Mouse (Mus musculus): ENCODE measurements around the gene Lpin1. TPM values are rescaled to one million over a fixed set of nuclear protein-coding genes. Genes with fewer than 3 reads are reported as not detected.
A peak's percentile ranks its signal among the peaks of the same experiment; 100 is the strongest.

The Lpin1 gene
- polyA plus RNA-seq, 1 experiment from 2014 or later, result 10.6 TPM

DNA sequence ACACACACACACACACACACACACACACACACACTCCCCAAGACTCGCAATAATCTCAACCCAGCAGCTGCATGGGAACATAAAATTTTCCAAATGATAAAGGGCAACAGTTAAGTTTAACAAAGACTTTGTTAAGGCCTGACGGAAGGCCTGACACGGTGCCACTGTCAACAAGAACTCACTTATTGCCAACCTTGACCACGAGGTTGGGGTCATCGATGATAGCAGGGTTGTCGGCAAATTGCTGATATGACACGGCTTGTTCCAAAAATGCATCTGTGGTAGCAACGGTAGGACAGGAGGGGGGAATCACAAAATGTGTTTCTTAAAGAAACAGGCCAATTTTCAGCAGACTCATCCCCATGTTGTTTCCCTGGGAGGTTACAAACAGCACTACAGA is 48.6 kb downstream of the Lpin1 start:
- Histone ChIP-seq H3K27ac (no peak overlapping the region), H3K4me1 (replicated peaks) (no peaks in the 10 kb centered on the region), H3K36me3 (peaks cover 88% of the 10 kb centered on the region), H3K4me3 (no peak overlapping the region), H3K9me3 (no peaks in the 10 kb centered on the region), H3K27me3 (ENCODE audit: insufficient read depth, poor library complexity, severe bottlenecking) (no peaks in the 10 kb centered on the region)
- WGBS, result 94% methylated on average over 8 of the region's 8 CpGs
- no peak for DNase-seq (ENCODE audit: low spot score)

DNA sequence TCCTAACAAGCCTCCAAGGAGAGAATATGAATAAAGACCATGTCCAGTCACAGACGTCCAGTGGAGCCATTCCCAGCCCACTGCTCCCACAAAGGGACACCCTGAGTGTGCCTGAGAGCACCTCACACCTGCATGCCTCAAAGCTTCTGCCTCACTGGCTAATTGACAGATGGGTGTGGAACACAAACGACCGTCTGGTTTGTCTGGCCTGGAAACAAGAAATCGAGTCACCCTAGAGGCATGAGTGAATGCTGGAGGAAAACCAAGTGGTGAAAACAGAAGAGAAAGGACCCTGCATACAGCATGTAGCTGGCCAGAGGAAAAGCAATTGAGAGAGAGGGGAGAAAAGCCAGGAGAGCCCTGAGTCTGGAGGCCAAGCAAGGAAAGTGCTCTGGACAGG is 53.5 kb downstream of the Lpin1 start:
- no peaks in the 10 kb centered on the region for H3K4me1 ChIP-seq (replicated peaks)
- no peaks in the 10 kb centered on the region for H3K9me3 ChIP-seq
- no peak overlapping the region for H3K4me3 ChIP-seq
- peaks cover 83% of the 10 kb centered on the region for H3K36me3 ChIP-seq
- DNase-seq (ENCODE audit: low spot score), result no peak
- H3K27ac ChIP-seq, result no peak overlapping the region
- 66% methylated on average over 4 of the region's 4 CpGs for WGBS
- H3K27me3 ChIP-seq (ENCODE audit: insufficient read depth, poor library complexity, severe bottlenecking), result no peaks in the 10 kb centered on the region

GRCm38 (mm10) chr12:16554171-16554570 is 56.6 kb downstream of the Lpin1 start:
- Histone ChIP-seq H3K27me3 (ENCODE audit: insufficient read depth, poor library complexity, severe bottlenecking) (no peaks in the 10 kb centered on the region), H3K4me1 (replicated peaks) (peaks cover 16% of the 10 kb centered on the region), H3K9me3 (no peaks in the 10 kb centered on the region), H3K36me3 (peaks cover 64% of the 10 kb centered on the region), H3K4me3 (no peak overlapping the region), H3K27ac (no peak overlapping the region)
- DNase-seq (ENCODE audit: low spot score), result no peak
- WGBS, result 89% methylated on average over 8 of the region's 8 CpGs

GRCm38 (mm10) chr12:16552108-16552771 is 58.5 kb downstream of the Lpin1 start:
- Histone ChIP-seq H3K4me3 (no peak overlapping the region), H3K27me3 (ENCODE audit: insufficient read depth, poor library complexity, severe bottlenecking) (no peaks in the 10 kb centered on the region), H3K36me3 (peaks cover 63% of the 10 kb centered on the region), H3K9me3 (no peaks in the 10 kb centered on the region), H3K4me1 (replicated peaks) (peaks cover 26% of the 10 kb centered on the region), H3K27ac (no peak overlapping the region)
- 85% methylated on average over 13 of the region's 13 CpGs for WGBS
- no peak for DNase-seq (ENCODE audit: low spot score)

DNA sequence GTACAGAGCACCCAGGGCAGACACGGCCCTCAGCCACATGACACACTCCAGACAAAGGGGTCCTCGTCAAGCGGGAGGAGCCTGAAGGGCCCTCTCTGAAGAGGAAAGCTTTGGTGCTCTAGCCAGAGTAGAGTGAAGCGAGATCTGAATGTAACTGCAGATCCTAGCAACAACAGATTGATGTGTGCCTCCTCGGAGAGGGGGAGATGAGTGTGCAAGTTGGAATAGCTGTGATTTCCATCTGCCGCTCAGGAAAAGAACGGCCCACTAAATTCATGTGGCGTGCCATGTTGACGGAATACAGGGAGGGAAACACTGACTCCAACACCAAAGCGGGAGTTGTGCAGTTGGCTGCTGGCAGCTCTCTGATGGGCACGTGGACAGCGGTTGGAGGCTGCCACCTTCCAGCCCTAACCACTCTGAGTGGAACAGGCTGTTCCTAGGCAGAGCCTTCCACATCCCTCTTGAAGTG is 59.7 kb downstream of the Lpin1 start:
- no peak for DNase-seq (ENCODE audit: low spot score)
- no peak overlapping the region for H3K4me3 ChIP-seq
- H3K27me3 ChIP-seq (ENCODE audit: insufficient read depth, poor library complexity, severe bottlenecking), result no peaks in the 10 kb centered on the region
- H3K4me1 ChIP-seq (replicated peaks), result peaks cover 26% of the 10 kb centered on the region
- WGBS, result 82% methylated on average over 12 of the region's 12 CpGs
- H3K27ac ChIP-seq, result peak overlapping the region; percentile 1; the same call in 1 of the 2 replicates
- peaks cover 65% of the 10 kb centered on the region for H3K36me3 ChIP-seq
- no peaks in the 10 kb centered on the region for H3K9me3 ChIP-seq

GRCm38 (mm10) chr12:16548824-16549375 is 61.9 kb downstream of the Lpin1 start:
- no peaks in the 10 kb centered on the region for H3K27me3 ChIP-seq (ENCODE audit: insufficient read depth, poor library complexity, severe bottlenecking)
- H3K4me1 ChIP-seq (replicated peaks), result peaks cover 26% of the 10 kb centered on the region
- 78% methylated on average over 12 of the region's 12 CpGs for WGBS
- H3K27ac ChIP-seq, result peak overlapping the region; percentile 74
- peak; percentile 18 for DNase-seq (ENCODE audit: low spot score)
- no peaks in the 10 kb centered on the region for H3K9me3 ChIP-seq
- H3K4me3 ChIP-seq, result no peak overlapping the region
- peaks cover 70% of the 10 kb centered on the region for H3K36me3 ChIP-seq

GRCm38 (mm10) chr12:16541606-16542005 is 69.2 kb downstream of the Lpin1 start:
- Histone ChIP-seq H3K4me3 (no peak overlapping the region), H3K27ac (no peak overlapping the region), H3K9me3 (no peaks in the 10 kb centered on the region), H3K27me3 (ENCODE audit: insufficient read depth, poor library complexity, severe bottlenecking) (no peaks in the 10 kb centered on the region), H3K36me3 (peaks cover 69% of the 10 kb centered on the region), H3K4me1 (replicated peaks) (no peaks in the 10 kb centered on the region)
- no peak for DNase-seq (ENCODE audit: low spot score)
- 89% methylated on average over 5 of the region's 5 CpGs for WGBS

GRCm38 (mm10) chr12:16540712-16541111 is 70.1 kb downstream of the Lpin1 start:
- H3K9me3 ChIP-seq, result no peaks in the 10 kb centered on the region
- H3K36me3 ChIP-seq, result peaks cover 65% of the 10 kb centered on the region
- DNase-seq (ENCODE audit: low spot score), result no peak
- whole genome bisulfite sequencing, result 93% methylated on average over 8 of the region's 8 CpGs
- H3K27me3 ChIP-seq (ENCODE audit: insufficient read depth, poor library complexity, severe bottlenecking), result no peaks in the 10 kb centered on the region
- no peak overlapping the region for H3K4me3 ChIP-seq
- no peak overlapping the region for H3K27ac ChIP-seq
- no peaks in the 10 kb centered on the region for H3K4me1 ChIP-seq (replicated peaks)

DNA sequence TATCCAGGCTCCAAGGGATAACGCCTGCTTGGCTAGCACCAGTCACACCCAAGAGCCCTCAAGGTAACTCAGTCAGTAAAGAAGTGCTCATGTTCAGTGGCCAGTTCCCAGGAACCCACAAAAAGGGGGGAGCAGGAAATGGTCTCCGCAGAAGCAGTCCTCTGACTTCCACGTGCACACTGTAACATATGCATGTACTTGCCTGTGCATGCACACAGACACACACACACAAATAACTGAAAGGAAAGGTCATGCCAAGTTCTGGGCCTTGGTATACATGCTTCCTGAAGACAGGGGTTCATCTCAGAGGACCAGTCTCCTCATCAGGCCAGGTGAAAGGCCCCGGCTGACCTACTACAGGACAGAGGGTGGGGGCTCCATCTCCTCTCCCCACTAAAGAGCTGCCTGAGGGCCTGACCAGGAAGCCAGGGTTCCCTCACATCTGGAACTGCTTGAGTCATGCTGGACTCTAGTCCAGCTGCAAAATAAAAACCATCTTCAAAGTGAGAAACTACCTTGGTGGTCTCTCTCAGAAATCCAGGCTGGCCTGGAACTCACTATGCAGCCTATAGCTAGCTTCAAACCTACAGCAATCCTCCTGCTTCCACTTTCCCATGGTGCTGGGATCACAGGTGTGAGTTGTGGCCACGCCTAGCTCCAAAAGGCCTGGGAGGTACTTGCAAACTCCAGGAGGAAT is 70.7 kb downstream of the Lpin1 start:
- Histone ChIP-seq H3K4me3 (no peak overlapping the region), H3K9me3 (no peaks in the 10 kb centered on the region), H3K36me3 (peaks cover 62% of the 10 kb centered on the region), H3K4me1 (replicated peaks) (no peaks in the 10 kb centered on the region), H3K27me3 (ENCODE audit: insufficient read depth, poor library complexity, severe bottlenecking) (no peaks in the 10 kb centered on the region), H3K27ac (no peak overlapping the region)
- WGBS, result 80% methylated on average over 5 of the region's 5 CpGs
- no peak for DNase-seq (ENCODE audit: low spot score)

DNA sequence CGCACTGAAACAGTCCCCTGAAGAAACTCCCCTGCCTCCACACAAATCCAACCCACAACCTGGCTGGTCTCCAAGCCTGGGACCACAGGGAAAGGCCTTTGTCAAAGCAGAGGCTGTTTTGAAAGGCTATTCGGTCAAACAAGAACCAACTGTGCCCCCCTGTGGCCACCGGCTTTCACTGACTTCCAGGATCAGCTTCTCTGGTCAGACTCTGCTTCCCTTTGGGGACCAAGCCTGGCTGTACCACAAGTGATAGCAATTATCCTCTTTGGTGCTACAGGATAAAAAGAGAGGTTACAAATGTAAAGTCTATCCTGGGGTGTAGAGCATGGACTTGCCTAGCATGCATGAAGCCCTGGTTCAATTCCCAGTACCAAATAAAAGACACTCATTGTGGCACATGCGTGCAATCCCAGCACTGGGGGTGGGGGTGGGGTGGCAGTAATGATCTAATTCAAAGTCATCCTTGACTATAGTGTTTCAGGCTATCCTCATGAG is 77.4 kb downstream of the Lpin1 start:
- H3K4me3 ChIP-seq, result no peak overlapping the region
- no peaks in the 10 kb centered on the region for H3K9me3 ChIP-seq
- 23% methylated on average over 4 of the region's 4 CpGs for WGBS
- DNase-seq (ENCODE audit: low spot score), result peak; percentile 89
- H3K4me1 ChIP-seq (replicated peaks), result peaks cover 12% of the 10 kb centered on the region
- H3K36me3 ChIP-seq, result peaks cover 17% of the 10 kb centered on the region
- H3K27me3 ChIP-seq (ENCODE audit: insufficient read depth, poor library complexity, severe bottlenecking), result no peaks in the 10 kb centered on the region
- peak overlapping the region; percentile 79 for H3K27ac ChIP-seq

GRCm38 (mm10) chr12:16532860-16533230 is 77.9 kb downstream of the Lpin1 start:
- WGBS, result 43% methylated on average over 7 of the region's 7 CpGs
- no peak for DNase-seq (ENCODE audit: low spot score)

DNA sequence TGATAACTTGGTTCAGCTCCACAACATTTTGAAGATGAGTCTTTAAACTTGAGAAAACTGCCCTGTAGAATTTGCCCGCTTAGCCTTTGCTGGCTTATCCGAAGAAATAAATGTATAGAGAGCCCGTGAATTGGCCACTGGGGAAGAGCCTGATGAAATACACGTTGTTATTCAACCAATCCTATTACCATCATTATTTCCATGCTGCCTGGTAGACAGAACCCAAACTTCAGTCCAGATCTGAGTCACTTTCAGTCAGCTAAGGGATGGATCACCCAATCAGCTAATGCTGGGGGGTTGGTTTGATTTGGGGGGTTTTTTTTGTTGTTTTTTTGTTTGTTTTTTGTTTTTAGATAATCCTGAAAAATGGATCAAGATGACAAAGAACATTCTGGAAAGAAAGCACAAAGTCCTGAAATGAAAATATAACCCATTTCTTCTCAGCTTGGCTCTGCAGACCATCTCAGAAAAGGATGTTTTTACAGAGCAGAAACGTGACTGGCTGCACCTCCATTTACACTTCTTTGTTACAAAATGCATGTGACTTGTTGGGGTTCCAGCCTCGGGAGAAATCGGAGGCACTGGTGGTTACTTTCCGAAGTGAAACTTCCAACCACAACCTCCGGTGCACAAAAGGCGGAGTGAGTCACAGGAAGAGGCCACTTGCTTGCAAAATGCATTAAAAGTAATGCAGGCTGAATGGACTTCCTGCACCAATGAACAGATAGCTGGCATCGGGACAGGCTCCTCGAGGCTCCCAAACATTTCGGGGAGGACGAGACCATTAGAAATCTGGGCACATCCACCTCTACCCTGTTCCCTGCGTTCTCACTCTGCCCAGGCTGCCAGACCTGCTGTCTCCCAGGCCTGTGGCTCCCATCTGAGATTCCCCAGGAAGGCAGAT is 78.6 kb downstream of the Lpin1 start:
- Histone ChIP-seq H3K36me3 (peaks cover 7% of the 10 kb centered on the region; the same call in 1 of the 2 replicates), H3K27me3 (ENCODE audit: insufficient read depth, poor library complexity, severe bottlenecking) (no peaks in the 10 kb centered on the region), H3K4me1 (replicated peaks) (peaks cover 12% of the 10 kb centered on the region), H3K9me3 (no peaks in the 10 kb centered on the region), H3K27ac (peak overlapping the region; percentile 79), H3K4me3 (no peak overlapping the region)
- no peak for DNase-seq (ENCODE audit: low spot score)
- WGBS, result 78% methylated on average over 15 of the region's 15 CpGs

More at GRCm38 (mm10) chr12:16532860-16533230, 77.9 kb downstream of the Lpin1 start:
- Histone ChIP-seq H3K36me3 (peaks cover 12% of the 10 kb centered on the region), H3K4me1 (replicated peaks) (peaks cover 12% of the 10 kb centered on the region), H3K27me3 (ENCODE audit: insufficient read depth, poor library complexity, severe bottlenecking) (no peaks in the 10 kb centered on the region), H3K27ac (peak overlapping the region; percentile 79), H3K9me3 (no peaks in the 10 kb centered on the region), H3K4me3 (no peak overlapping the region)

Data from hindbrain, embryonic 10.5 days (tissue).